Mouse (Mus musculus) lung, embryonic 14.5 days (tissue): ENCODE data around the gene Mob1a. TPM values are rescaled to one million over a fixed set of nuclear protein-coding genes. Genes with fewer than 3 reads are reported as not detected.

Experiments used
- ATAC-seq: fragments of 200-750 bp; cut with Nextera tagmentation; 2 replicates; pipeline ENCODE4 v1.8.0; 2017; ENCODE audit warnings: mild to moderate bottlenecking, moderate TSS enrichment, moderate library complexity; ENCODE audit not compliant: insufficient read depth
- DNase-seq: peaks from one replicate; pipeline ENCODE4 v3.0.0-alpha.2; 2015
- H3K27ac ChIP-seq: fragments of 300-500 bp; sonication (generic); 2 replicates; pipeline ENCODE4 v1.5.1; 2014; ENCODE audit warnings: low read depth, mild to moderate bottlenecking, moderate library complexity
- H3K27me3 ChIP-seq: fragments of 300-500 bp; sonication (generic); 2 replicates; pipeline ENCODE4 v1.6.1; 2014; ENCODE audit warnings: low read length, control low read depth; ENCODE audit not compliant: insufficient read depth
- H3K36me3 ChIP-seq: fragments of 300-500 bp; sonication (generic); 2 replicates; pipeline ENCODE4 v1.6.1; 2014; ENCODE audit warnings: control low read depth; ENCODE audit not compliant: insufficient read depth
- H3K4me1 ChIP-seq: fragments of 300-500 bp; sonication (generic); 2 replicates; pipeline ENCODE4 v1.6.1; 2014; ENCODE audit warnings: antibody characterized with exemption, control low read depth; ENCODE audit not compliant: insufficient read depth
- H3K4me2 ChIP-seq: fragments of 300-500 bp; sonication (generic); 2 replicates; pipeline ENCODE4 v1.6.1; 2014; ENCODE audit warnings: mild to moderate bottlenecking
- H3K4me3 ChIP-seq: fragments of 300-500 bp; sonication (generic); 2 replicates; pipeline ENCODE4 v1.5.1; 2014; ENCODE audit warnings: low read depth, low read length
- H3K9ac ChIP-seq: fragments of 300-500 bp; sonication (generic); 2 replicates; pipeline ENCODE4 v1.6.1; 2014
- H3K9me3 ChIP-seq: fragments of 300-500 bp; sonication (generic); 2 replicates; pipeline ENCODE4 v1.6.1; 2016; ENCODE audit warnings: low read depth, low read length, control low read depth
- CTCF ChIP-seq: IDR thresholded peaks from 2 replicates; pipeline ENCODE4 v1.5.1; 2016; ENCODE audit warnings: antibody characterized with exemption, low read depth
- WGBS: fragments of 180-500 bp; shearing (Covaris S2); extraction: QIAGEN DNeasy Blood & Tissue Kit; methylation state at CpG from one replicate; pipeline ENCODE4 v1.1.7; 2014; 5-methylcytosine and 5-hydroxymethylcytosine counted together
- polyA plus RNA-seq: library from polyadenylated mRNA; unstranded; fragments of >200 nt; fragmentation: Nextera tagmentation; extraction: Ambion mirVana; gene quantifications from 2 replicates; pipeline ENCODE4 v1.2.1, GENCODE M21; 2014

Gene Mob1a
- polyA plus RNA-seq, 1 experiment from 2014 or later = 93.6 TPM

- no peaks in the 10 kb centered on the region for H3K27me3 ChIP-seq
- no peak for DNase-seq
- H3K4me3 ChIP-seq = no peak overlapping the region
- no peaks in the 10 kb centered on the region for H3K4me1 ChIP-seq
- TF ChIP-seq CTCF = no peak
- H3K9me3 ChIP-seq = no peaks in the 10 kb centered on the region
- H3K27ac ChIP-seq = 0 out of 2 replicates have a peak overlapping the region, but pooled peaks have one; percentile 33
- no peak overlapping the region for H3K4me2 ChIP-seq
- 78% methylated on average over 5 of the region's 5 CpGs for WGBS
- peaks cover 26% of the 10 kb centered on the region for H3K36me3 ChIP-seq
- ATAC-seq = no peak
- no peak overlapping the region for H3K9ac ChIP-seq
Observed at GRCm38 (mm10) chr6:83302264-83302663, 23.6 kb upstream of the Mob1a start.

DNA sequence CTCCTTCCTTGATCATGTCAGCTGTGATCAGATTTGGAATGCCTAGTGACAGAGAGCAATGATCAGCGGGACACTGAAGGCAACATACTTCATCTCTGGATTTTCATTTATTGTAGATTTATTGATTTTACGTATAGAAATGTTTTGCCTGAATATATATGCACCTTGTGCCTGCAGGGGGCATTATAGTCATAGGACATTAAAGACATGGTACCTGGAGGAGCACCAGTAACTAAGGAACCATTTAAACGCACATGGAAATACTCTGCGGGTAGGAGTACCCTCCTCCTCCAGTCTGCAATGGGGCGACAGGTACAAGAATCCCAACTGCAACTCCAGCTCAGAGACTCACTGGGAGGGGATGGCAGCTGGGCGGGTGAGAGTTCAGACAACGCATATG is 16.8 kb upstream of the Mob1a start:
- 84% methylated on average over 7 of the region's 7 CpGs for WGBS
- H3K27me3 ChIP-seq = no peaks in the 10 kb centered on the region
- H3K4me3 ChIP-seq = no peak overlapping the region
- no peak overlapping the region for H3K9ac ChIP-seq
- no peak overlapping the region for H3K4me2 ChIP-seq
- no peaks in the 10 kb centered on the region for H3K9me3 ChIP-seq
- TF ChIP-seq CTCF = no peak
- no peak overlapping the region for H3K27ac ChIP-seq
- peaks cover 83% of the 10 kb centered on the region for H3K36me3 ChIP-seq
- DNase-seq (no peak), ATAC-seq (no peak)
- no peaks in the 10 kb centered on the region for H3K4me1 ChIP-seq

DNA sequence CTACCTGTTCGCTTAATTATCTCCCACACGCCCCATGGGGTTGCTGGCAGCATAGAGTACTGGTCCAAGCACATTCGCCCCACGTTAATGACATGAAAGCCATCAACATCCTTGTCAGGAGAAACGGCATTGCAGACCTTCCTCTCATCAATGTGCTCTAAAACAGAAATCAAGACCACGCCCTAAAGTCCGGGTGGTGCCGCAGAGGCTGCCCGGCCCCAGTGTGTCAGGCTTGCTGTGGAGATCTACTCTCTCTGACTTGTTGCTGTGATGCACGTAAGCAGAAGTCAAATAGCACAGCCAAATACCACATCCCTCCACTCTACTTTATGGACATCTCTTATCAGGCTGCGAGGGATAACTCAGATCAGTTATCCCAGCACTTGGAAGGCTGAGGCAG is 14.6 kb upstream of the Mob1a start:
- H3K27me3 ChIP-seq = no peaks in the 10 kb centered on the region
- 91% methylated on average over 11 of the region's 11 CpGs for WGBS
- H3K9me3 ChIP-seq = no peaks in the 10 kb centered on the region
- no peak overlapping the region for H3K4me3 ChIP-seq
- no peak overlapping the region for H3K4me2 ChIP-seq
- DNase-seq = no peak
- peaks cover 68% of the 10 kb centered on the region for H3K36me3 ChIP-seq
- peaks cover 4% of the 10 kb centered on the region; the same call in 1 of the 2 replicates for H3K4me1 ChIP-seq
- ATAC-seq = no peak
- H3K27ac ChIP-seq = no peak overlapping the region
- H3K9ac ChIP-seq = no peak overlapping the region
- no peak for TF ChIP-seq CTCF

GRCm38 (mm10) chr6:83312021-83312420 is 13.8 kb upstream of the Mob1a start:
- Histone ChIP-seq H3K4me2 (no peak overlapping the region), H3K4me3 (no peak overlapping the region), H3K4me1 (peaks cover 4% of the 10 kb centered on the region; the same call in 1 of the 2 replicates), H3K27me3 (no peaks in the 10 kb centered on the region), H3K27ac (no peak overlapping the region), H3K9ac (no peak overlapping the region), H3K36me3 (peaks cover 59% of the 10 kb centered on the region), H3K9me3 (no peaks in the 10 kb centered on the region)
- no peak for ATAC-seq
- no peak for TF ChIP-seq CTCF
- WGBS = 74% methylated on average over 7 of the region's 7 CpGs
- DNase-seq = no peak

GRCm38 (mm10) chr6:83312514-83312913 is 13.3 kb upstream of the Mob1a start:
- Histone ChIP-seq H3K4me2 (no peak overlapping the region), H3K36me3 (peaks cover 54% of the 10 kb centered on the region), H3K27me3 (no peaks in the 10 kb centered on the region), H3K9ac (no peak overlapping the region), H3K4me3 (no peak overlapping the region), H3K4me1 (peaks cover 4% of the 10 kb centered on the region; the same call in 1 of the 2 replicates), H3K9me3 (no peaks in the 10 kb centered on the region), H3K27ac (no peak overlapping the region)
- 79% methylated on average over 8 of the region's 8 CpGs for WGBS
- ATAC-seq = no peak
- DNase-seq = no peak
- no peak for TF ChIP-seq CTCF

DNA sequence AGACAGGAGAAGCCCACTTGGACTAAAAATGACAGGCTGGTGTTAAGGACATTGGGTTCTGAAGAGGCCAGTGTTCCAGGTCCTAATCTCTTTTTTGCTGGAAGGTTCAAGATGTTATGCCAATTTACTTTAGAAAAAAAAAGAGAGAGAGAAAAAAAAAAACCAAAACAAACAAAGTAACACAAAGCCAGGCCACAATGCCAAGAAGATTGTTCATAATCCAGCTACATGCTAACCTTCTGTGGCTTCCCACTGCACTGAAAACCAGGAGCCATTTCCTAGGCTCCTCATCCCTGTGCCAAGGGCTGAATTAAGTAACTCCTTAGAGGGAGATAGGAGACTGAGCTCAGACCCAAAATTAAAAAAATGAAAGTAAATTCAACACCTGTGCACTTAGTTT is 10.5 kb upstream of the Mob1a start:
- no peaks in the 10 kb centered on the region for H3K9me3 ChIP-seq
- no peaks in the 10 kb centered on the region for H3K27me3 ChIP-seq
- peak overlapping the region; percentile 84; the same call in 1 of the 2 replicates for H3K4me2 ChIP-seq
- peaks cover 4% of the 10 kb centered on the region; the same call in 1 of the 2 replicates for H3K4me1 ChIP-seq
- H3K36me3 ChIP-seq = peaks cover 31% of the 10 kb centered on the region
- ATAC-seq (no peak), DNase-seq (no peak)
- no peak for TF ChIP-seq CTCF
- no peak overlapping the region for H3K27ac ChIP-seq
- no peak overlapping the region for H3K9ac ChIP-seq
- no peak overlapping the region for H3K4me3 ChIP-seq

- no peak for TF ChIP-seq CTCF
- Histone ChIP-seq H3K9me3 (no peaks in the 10 kb centered on the region), H3K9ac (peak overlapping the region; percentile 76), H3K27me3 (no peaks in the 10 kb centered on the region), H3K4me1 (peaks cover 4% of the 10 kb centered on the region; the same call in 1 of the 2 replicates), H3K4me3 (peak overlapping the region; percentile 96), H3K4me2 (peak overlapping the region; percentile 84), H3K36me3 (peaks cover 23% of the 10 kb centered on the region), H3K27ac (no peak overlapping the region)
- WGBS = 3% methylated on average over 10 of the region's 10 CpGs
- no peak for ATAC-seq
- peak; percentile 70 for DNase-seq
Observed at GRCm38 (mm10) chr6:83316022-83316421, 9.8 kb upstream of the Mob1a start.
